Mouse (Mus musculus): ENCODE data around the gene Top3a.

Gene Top3a

GRCm38 (mm10) chr11:60775578-60775977 lies 1.6 kb downstream of the Top3a start:
- DNase-seq (ENCODE audit: low read depth, low spot score): no peak

- no peak for DNase-seq (ENCODE audit: low read depth, low spot score)
Observed at GRCm38 (mm10) chr11:60774841-60775240, 2.3 kb downstream of the Top3a start.

GRCm38 (mm10) chr11:60774158-60774689 lies 2.9 kb downstream of the Top3a start:
- DNase-seq (ENCODE audit: low read depth, low spot score): no peak

GRCm38 (mm10) chr11:60772161-60772560 lies 5.0 kb downstream of the Top3a start:
- no peak for DNase-seq (ENCODE audit: low read depth, low spot score)

GRCm38 (mm10) chr11:60770776-60771175 lies 6.4 kb downstream of the Top3a start:
- DNase-seq (ENCODE audit: low read depth, low spot score): no peak

GRCm38 (mm10) chr11:60769322-60769721 lies 7.8 kb downstream of the Top3a start:
- DNase-seq (ENCODE audit: low read depth, low spot score): no peak

- no peak for DNase-seq (ENCODE audit: low read depth, low spot score)
Observed at GRCm38 (mm10) chr11:60766969-60767368, 10.2 kb downstream of the Top3a start.

GRCm38 (mm10) chr11:60761681-60762080 lies 15.5 kb downstream of the Top3a start:
- DNase-seq (ENCODE audit: low read depth, low spot score): no peak

- DNase-seq (ENCODE audit: low read depth, low spot score): no peak
Observed at GRCm38 (mm10) chr11:60755570-60755969, 21.6 kb downstream of the Top3a start.

GRCm38 (mm10) chr11:60740321-60740720 lies 36.8 kb downstream of the Top3a start:
- DNase-seq (ENCODE audit: low read depth, low spot score): no peak

GRCm38 (mm10) chr11:60737450-60737849 lies 39.7 kb downstream of the Top3a start:
- no peak for DNase-seq (ENCODE audit: low read depth, low spot score)

GRCm38 (mm10) chr11:60736491-60736890 lies 40.7 kb downstream of the Top3a start:
- no peak for DNase-seq (ENCODE audit: low read depth, low spot score)

GRCm38 (mm10) chr11:60735191-60735590 lies 42.0 kb downstream of the Top3a start:
- DNase-seq (ENCODE audit: low read depth, low spot score): no peak

GRCm38 (mm10) chr11:60734206-60734605 lies 43.0 kb downstream of the Top3a start:
- DNase-seq (ENCODE audit: low read depth, low spot score): no peak

GRCm38 (mm10) chr11:60731251-60731650 lies 45.9 kb downstream of the Top3a start:
- no peak for DNase-seq (ENCODE audit: low read depth, low spot score)

- no peak for DNase-seq (ENCODE audit: low read depth, low spot score)
Observed at GRCm38 (mm10) chr11:60730169-60730568, 47.0 kb downstream of the Top3a start.

- no peak for DNase-seq (ENCODE audit: low read depth, low spot score)
Observed at GRCm38 (mm10) chr11:60729217-60729641, 47.9 kb downstream of the Top3a start.

GRCm38 (mm10) chr11:60728260-60728761 lies 48.9 kb downstream of the Top3a start, which contains the start of gene Mief2:
Mief2 (plus strand) TSS chr11:60728398.
- DNase-seq (ENCODE audit: low read depth, low spot score): peak; percentile 90

GRCm38 (mm10) chr11:60727392-60728140 lies 49.6 kb downstream of the Top3a start:
- peak; percentile 7 for DNase-seq (ENCODE audit: low read depth, low spot score)

- peak; percentile 67 for DNase-seq (ENCODE audit: low read depth, low spot score)
Observed at GRCm38 (mm10) chr11:60726601-60727391, 50.4 kb downstream of the Top3a start, which contains the start of gene Flii. Flii (minus strand) TSS chr11:60727263.

- no peak for DNase-seq (ENCODE audit: low read depth, low spot score)
Observed at GRCm38 (mm10) chr11:60719263-60719662, 57.9 kb downstream of the Top3a start.

GRCm38 (mm10) chr11:60715833-60716232 lies 61.3 kb downstream of the Top3a start:
- DNase-seq (ENCODE audit: low read depth, low spot score): no peak

Data from embryo, embryonic 11.5 days (tissue).